Mouse (Mus musculus) embryo, embryonic 9.5 days (tissue): Measurements from ENCODE around the gene Tecpr2.

Source experiments
- DNase-seq: peaks from one replicate; pipeline ENCODE4 v3.0.0-alpha.2; 2017; ENCODE audit errors: extremely low spot score

Tecpr2 gene

DNA sequence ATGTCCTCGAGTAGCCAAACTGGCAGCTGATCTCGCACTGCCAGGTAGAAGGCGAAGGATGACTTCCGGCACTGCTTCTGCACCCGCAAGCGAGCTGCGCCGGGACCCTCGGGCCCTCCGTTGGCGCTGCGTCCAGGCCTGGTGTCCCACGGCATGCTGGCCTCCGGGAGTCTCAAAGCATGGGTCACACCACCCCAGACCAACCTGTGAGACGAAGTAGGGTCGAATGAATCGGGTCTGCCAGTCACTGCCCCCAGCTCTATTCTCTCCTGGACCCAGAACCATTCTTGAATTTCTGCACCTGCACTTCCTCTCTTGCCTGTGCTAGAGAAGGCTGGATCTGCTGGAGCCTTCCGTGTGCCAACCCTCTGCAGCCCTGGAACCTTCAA, 88.3 kb downstream of the Tecpr2 start:
- DNase-seq, result no peak

DNA sequence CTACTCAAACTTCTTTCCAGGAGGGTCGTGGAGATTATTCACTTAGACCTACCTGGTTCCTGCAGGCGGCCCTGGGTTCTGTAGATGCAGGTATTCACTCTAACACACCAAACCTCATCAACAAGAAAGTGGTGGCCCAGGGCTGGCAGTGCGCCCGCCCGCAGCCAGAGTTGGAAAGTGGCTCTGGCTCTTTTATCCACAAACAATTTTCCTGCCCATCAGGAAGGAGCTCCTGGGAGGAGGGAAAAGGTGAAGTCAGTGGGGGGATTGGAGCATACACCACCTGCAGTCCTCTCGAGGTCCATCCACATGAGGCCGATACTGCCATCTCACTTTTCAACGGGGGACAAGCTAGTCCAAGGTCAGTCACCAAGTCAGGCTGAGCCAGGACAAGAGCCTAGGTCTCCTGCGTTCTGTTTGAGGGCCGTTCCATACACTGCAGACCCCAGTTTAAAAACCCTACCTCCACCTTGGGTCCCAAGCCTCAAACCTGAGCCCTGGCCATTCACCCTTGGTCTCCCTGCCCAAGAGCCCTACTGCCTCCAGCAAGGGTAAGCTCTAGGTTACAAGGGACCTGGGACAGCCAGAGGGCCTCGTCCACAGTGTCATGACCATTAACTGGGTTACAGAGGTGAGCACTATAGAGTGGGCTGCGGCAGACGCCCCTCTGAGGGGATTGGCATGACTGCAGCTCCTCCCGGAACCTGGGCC, 89.0 kb downstream of the Tecpr2 start:
- DNase-seq, result no peak

DNA sequence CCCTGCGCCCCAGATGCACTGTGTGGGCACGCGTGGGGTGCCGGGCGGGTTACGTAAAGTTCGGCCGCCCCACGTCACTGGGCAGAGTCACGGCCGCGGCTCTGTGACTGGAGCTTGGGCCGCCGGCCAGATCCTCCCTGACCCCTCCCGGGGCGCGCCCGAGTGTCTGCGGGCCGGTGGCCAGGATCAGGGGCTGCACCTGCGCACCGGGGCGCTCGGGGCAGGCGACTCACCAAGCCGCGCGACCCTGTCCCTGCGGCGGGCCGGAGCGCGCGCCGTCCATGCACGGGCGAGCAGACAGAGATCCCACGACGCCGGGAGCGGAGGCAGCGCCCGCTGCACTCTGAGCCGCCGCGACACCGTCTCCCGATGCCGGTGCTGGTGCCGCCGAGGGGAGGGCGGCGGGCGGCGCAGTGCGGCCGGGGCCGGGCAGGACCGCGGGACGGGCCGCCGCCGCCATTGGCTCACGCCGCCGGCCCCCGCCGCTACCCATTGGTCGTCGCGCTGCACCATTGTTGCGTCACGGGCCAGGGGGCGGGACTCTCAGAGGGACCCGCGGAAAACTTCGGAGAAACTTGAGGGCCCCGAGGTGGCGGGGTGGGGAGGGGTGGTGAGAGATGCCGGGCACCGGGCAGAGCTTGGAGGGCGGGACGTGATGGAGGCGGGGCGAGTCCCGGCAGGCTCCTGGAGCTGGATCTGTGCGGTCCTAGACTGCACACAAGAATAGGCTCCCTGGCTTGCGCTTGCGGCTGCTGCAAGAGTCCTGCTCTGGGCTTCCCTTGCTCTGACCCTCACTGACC, 89.7 kb downstream of the Tecpr2 start, which contains the start of gene Ankrd9:
Gene Ankrd9, minus strand, starts transcription at position 434 of the 800 bp plus-strand sequence.
- peak; percentile 98 for DNase-seq

DNA sequence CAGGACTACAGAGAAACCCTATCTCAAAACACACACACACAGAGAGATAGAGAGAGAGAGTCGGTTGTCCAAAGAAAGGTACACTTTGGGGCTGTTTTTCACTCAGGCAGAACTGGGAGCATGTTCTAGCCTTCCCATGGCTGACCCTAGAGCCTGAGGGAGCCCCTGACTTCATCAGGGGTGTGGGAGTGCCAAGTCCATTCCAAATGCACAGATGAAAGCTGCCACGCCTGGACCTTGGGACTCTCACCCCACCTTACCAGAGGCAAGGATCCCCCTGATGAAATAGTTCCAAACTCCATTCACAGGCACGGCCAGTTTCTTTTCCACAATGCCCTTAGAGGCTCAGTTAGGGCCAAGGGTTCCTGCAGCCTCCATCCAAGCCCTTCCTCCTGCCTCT, 90.7 kb downstream of the Tecpr2 start:
- no peak for DNase-seq

DNA sequence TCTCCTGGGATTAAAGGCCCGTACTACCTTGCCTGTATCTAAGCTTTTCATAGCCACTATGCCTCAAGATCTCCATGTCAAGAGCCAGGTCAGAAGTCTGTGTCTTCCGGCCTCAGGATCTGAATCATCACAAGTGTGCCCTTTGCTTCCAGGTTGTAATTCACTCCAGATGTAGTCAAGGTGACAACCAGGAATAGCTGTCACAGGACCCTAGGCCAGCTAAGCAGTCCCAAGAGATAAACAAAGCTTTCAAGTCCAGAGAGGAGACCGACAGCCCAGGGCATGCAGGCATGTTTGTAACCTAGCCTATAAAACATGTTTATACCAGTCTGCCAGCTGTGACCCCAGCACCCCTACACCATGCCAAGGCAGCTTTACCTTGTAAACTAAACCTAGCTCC, 92.7 kb downstream of the Tecpr2 start:
- no peak for DNase-seq

DNA sequence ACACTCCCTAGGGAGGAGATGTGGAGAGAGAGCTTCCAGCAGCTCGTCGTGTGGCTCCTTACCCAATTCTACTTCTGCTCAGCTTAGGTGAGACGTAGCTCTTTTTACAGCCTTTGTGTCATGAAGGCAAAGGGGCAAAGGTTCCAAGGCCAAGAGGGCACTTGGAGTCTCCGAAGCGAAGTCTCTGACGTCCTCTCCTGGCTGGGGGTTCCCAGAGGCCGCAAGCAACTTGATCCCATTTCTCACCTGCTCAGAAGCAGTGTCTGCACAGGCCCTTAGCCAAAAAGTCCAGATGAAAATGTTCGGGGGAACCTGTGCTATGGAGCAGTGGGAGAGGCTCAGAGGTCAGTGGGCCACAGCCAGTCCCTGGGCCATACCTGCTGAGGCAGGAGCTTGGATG, 94.0 kb downstream of the Tecpr2 start:
- DNase-seq, result no peak

DNA sequence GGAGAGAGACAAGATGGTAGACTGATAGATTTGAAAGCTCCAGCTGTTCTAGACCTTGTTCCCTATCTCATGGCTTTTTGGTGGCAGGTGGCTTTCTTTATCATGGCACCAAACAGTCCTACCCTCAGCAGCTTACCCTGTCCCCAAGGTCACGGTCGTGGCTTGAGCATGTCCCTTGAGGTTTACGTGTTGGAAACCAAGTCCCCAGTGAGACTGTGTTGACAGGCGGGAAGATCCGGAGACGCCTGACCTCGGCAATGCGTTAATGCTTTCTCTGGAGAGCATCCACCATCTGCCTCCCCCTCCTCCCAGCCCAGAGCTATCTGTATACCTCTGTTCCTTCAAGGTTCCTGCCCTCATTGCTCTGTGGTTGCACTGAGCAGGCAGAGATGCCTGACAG, 94.7 kb downstream of the Tecpr2 start:
- no peak for DNase-seq

DNA sequence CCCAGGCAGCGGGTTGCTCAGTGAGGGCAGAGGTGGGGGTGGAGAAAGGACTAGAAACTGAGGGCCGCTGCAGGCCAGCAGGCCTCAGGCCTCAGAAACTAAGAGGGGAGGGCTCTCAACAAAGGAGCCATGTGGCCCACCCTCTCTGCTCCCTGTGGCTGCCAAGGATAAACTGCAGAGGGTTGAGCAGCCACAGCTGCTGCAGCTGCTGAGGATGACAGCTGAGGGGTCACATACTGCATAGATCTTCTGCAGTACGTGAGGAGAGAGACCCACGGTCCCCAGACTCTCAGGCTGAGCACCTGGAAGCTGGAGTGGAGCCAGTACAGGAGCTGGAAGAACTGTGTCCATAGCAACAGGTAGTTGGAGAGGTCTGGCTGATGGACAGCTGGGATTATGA, 95.5 kb downstream of the Tecpr2 start:
- DNase-seq, result no peak

DNA sequence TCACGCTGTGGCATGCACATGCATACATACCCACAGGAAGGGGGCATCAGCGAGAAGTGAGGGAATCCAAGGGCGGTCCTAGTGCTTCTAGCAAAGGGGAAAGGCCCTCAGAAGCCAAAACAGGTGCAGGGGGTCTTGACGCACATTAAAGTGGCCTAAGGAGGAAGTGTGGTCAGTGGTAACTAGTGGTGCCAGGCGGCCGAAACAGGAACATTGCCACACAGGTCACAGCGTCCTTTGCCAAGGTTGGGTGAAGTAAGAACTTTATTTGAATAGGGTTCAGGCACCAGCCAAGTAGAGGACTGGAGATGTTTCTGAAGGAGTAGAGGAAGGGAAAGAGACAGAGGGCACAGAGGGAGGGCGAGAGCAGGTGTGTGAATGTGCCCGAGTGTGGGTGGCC, 96.1 kb downstream of the Tecpr2 start:
- DNase-seq, result no peak

DNA sequence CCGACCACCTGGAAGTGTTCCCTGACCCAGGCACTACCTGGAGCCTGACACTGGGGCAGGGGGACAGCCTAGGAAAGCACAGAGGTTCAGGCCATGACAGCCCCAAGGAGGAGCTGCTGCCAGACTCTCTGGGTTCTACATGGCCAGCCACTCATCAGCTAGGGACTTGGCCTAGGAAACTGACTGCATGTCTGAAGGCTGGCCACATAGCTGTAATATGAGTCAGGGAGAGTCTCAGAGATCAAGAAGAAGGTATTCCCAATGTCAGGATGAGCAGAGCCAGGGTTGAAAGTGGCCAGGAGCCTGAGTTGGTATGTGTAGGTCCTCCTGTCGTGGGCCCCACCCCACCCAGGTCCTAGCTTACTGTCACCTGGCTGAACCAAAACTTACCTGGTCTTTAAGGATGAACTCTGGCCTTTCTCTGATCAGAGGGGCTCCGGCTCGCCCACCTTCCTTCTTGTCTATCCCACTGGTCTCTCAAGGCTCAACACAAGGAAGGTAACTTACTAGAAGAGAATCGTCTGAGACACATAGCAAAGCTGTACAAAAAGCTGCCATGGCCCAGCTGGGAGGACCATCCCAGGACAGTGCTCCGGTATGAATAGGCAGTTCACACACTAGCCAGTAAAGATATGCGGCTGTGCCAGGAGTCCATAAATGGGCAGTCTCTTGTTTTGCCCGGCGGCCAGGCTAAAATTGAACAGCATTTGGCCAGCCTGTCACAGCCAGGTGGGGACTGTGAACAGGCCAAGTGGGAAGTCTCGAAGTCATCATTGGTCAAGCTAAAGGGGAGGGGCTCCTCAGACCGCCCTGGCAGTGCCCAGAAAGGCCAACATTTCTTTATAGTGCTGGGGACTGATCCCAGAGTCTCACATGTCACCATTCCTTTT, 97.7 kb downstream of the Tecpr2 start:
- no peak for DNase-seq

DNA sequence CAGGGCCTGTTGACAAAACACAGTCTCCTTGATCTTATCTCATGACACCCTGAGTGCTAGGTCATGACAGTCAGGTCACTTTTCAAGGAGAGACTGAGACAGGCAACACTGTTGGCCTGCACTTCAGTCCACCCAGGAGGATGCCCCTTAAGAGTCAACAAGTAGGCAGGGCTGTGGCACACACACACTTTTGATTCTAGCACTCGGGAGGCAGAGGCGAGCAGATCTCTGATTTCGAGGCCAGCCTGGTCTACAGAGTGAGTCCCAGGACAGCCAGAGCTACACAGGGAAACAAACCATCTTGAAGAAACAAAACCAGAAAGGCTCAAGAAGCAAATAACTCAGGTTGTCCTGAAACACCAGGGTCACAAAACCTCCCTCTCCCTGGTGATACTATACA, 100.3 kb downstream of the Tecpr2 start:
- no peak for DNase-seq

DNA sequence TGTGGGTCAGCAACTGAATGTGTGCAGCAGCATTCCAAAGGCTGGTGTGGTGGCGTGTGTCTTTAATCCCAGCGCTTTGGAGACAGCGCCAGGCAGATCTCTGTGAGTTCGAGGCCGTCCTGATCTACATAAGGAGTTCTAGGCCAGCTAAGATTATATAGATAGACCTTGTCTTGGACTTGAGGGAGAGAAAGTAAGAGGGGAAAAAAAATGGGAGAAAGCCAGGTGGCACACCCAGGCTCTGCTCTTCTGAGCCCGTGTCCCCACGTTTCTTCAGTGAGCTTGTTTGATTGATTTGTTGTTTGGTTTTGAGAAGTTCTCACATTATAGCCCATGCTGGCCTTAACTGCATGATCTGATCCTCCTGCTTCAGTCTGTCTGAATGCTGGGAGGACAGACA, 101.4 kb downstream of the Tecpr2 start:
- DNase-seq, result no peak

DNA sequence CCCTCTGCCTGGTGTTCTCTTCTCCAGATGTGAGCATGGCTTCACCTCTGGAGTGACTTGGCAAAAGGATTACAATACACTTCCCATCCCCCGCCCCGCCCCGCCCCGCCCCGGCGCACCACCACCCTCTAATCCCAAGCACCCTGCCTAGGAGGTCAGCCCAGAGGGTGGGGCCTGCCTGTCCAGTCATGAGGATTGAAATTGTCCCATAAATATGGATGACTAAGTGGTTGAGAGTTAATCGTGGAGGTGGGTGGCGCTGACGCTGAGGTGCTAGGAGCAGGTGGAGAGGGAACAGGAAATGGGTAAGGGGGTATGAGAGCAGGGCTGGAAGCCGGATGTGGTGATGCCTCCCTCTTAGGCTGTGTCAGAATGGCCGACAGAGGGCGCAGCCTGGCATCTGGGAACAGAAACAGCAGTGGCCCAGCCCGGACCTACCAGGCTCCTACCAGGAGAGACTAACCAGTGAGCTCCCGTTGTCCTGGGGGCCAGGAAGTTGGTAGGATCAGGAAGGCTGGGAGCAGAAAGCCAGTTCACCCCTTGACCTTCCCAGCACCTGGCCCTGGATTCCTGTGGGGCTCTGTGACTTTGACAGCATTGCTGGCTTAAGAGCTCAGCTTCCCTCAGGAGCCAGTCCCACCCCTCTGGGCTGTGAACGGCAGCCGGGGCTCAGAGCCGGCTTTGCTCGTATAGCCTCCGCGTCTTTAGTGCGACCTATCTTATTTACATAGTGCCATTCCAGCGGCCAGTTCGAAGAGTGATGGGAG, 102.5 kb downstream of the Tecpr2 start:
- peak; percentile 88 for DNase-seq

DNA sequence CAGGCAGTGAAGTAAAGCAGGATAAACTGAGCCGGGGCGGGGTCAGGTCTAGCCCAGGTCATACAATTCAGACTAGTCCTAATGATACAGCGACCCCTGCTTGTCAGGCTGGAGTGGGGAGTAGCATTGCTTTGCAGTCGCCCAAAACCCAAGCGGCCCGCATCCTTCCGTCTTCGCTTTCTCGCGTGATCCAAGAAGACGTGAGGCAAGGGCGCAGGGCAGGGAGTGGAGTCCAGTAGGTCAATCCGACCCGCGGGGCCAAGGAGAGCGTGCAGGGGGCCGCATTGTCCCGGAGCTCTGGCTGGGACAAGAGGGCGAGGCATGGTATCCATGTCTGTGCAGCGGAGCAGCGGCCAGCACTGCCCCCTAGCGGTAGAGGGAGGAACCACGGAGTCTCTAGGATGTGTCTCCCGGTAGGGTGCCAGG, 103.1 kb downstream of the Tecpr2 start:
- DNase-seq, result peak; percentile 96

DNA sequence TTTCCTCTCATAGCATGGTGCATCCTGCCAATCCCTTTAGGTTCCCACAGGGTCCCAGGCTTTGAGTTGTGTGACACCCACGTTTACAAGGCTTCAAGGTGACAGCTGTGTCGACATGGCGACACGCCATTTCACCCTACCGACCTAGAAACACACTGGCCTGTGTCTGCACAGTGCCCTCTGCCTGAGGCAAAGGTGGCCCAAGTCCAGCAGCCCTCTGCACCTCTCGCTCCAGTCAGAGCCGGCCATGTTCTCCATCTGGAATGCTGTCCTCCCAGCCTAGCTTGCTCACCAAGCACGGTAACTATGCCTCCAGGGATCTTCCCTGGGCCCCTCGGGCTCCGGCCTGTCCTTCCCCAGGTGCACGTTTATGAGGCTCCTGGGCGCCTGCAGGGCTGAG, 103.7 kb downstream of the Tecpr2 start:
- no peak for DNase-seq

DNA sequence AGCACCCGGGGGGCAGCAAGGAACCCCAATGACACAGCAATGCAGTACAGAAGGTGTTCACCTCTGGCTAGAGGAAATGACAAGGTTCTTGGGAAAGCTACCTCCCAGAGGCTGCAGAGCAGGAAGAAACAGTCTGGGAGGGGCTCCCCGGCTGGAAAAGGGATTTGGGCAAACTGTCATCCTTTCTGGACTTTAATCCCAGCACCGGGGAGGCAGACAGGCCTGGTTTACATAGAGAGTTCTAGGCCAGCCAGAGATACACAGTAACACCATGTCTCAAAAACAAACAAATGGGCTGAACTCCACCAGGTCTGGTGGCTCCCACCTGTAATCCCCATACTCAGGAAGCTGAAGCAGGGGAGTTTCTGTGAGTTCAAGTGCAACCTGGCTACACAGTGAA, 104.2 kb downstream of the Tecpr2 start:
- DNase-seq, result no peak

DNA sequence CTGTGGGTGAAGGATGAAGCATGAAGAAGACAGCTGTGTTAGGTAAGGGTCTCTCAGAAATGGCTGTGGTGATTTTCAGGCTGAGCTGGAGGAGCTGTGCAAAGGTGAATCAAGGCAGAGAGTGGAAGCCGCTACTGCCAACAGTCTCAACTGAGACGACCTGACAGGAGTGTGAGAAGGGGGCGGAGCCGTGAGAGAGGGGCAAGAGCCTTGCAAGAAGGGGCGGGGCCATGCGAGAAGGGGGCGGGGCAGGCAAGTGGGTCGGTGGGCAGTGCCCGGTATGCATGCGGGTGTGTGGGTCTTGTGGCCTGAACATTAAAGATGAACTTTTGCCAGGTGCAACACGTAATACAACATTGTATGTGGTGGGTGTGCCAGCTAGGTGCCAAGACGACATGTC, 105.6 kb downstream of the Tecpr2 start:
- no peak for DNase-seq

DNA sequence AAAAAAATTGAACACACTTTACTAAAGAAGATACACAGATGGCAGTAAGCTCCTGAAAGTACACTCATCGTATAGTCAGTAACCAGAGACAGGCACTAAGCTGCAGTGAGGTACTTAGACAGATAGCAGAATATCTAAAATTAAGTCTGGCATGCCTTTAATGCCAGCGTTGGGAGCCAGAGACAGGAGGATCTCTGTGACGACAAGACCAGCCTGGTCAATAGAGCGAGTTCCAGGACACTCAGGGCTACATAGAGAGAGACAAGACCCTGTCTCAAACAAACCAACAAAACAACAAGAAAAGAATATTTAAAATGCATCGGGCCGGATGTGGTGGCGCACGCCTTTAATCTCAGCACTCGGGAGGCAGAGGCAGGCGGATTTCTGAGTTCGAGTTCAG, 109.0 kb downstream of the Tecpr2 start:
- DNase-seq, result no peak

DNA sequence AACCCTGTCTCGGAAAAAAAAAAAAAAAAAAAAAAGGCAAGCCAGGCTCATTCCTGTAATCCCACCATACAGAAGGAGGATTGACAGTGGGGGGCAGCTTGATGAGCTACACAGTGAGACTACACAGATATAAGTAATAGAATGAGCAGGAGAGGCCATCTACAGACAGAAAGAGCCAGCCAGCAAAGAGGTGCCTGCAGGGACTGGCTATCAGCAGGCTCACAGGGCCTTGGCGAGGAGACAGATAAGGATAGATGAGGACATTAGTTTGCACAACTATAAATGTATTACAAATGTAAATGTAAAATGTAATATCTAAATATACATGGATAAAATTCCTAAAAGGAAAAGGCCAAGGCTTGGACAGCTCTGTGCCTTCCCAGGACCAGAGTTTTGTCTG, 110.8 kb downstream of the Tecpr2 start:
- DNase-seq, result no peak

DNA sequence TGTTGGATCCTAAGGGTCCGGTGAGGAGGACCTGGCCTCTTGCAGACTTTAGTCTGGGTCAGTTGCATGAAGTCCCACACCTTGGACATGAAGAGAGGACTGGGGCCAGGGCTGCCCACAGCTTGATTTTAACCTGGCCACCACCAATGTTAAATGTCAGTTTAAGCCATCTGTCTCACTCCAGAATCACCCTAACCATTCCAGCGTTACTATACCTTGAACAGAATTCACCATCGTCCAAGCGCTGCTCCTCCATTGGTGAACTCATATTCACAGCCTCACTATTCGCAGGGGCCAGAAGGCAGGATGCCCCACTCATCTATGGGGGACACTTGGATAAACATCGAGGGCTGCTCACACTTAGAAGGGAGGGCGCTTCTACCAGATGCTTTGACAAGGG, 111.9 kb downstream of the Tecpr2 start:
- no peak for DNase-seq

DNA sequence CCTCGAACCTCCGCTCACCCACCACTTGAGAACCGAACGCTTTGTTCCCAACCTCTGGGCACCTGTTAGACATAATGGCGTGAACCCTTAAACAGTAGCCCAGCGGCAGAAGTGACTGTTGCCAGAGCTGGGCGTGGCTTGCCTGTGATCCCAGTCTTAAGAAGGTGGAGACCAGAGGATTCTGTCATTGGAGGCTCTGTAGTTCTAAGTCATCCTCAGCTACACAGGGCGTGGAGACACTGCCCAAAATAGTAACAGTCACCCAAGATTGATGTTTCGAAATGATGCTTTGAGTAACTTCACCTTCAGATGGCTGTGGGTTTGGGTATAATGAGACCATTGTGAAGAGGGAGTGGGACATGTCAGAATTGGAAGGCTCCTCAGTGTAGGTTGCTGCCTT, 115.1 kb downstream of the Tecpr2 start:
- no peak for DNase-seq

DNA sequence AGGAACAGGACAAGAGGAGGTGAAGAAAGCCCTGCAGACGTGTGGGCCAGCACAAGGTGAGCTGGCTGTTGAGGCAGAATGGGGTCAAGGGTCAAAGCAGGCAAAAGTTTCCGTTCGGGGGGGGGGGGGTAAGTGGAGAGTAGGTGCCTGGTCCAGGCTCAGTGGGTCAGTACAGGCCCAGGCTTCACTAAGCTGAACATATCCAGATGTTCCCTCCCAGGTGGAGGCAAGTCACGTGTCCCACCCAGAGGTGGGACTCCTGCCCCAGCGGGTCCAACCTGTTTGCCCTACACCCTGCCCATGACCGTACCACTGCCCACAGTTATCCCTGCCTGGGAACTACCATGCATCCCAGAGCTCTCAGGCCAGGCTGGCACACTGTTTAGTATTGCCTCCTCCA, 116.7 kb downstream of the Tecpr2 start:
- DNase-seq, result no peak
